Mouse (Mus musculus) inflammation-experienced regulatory T-cells, adult 6 months (primary cell): ENCODE results near the gene Trpc4ap. TPM values are rescaled to one million over a fixed set of nuclear protein-coding genes. Genes with fewer than 3 reads are reported as not detected.
"Not testable (repeated sequence)": the region's sequence is repeated elsewhere in the genome, so short reads cannot be mapped to it uniquely, and the experiment has no call there.

Experiments used
- ATAC-seq: one replicate; pipeline ENCODE4 v1.8.0; 2017
- polyA plus RNA-seq, 3 experiments: library from polyadenylated mRNA; unstranded; fragments of 100-300 nt; shearing (Covaris generic); gene quantifications; one replicate each; pipeline ENCODE4 v1.2.1; 2017

The Trpc4ap gene
- polyA plus RNA-seq, 3 experiments from 2014 or later = 38.5 to 56.7 (median 43.8) TPM

GRCm38 (mm10) chr2:155610978-155611377 lies 81.2 kb downstream of the Trpc4ap start, which contains the start of gene Myh7b:
Myh7b (plus strand) TSS chr2:155611212.
- no peak for ATAC-seq

DNA sequence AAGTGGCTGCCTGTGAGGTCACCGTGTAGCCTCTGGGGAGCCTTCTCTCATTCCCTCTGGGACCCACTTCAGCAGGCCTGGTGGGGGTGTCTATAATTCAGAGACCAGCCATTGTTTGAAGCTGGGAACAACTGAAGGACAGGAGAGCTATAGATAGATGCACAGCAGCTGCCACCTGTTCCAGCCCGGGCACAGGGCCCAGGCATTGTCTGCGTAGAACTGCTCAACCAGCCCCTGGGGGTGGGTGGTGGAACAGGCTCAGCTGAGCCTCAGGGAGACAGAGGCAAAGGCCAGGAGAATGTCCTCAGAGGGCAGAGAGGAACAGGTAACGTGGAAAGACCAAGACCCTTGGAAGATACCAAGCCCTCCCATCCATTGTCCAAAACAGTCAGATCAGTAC lies 85.8 kb downstream of the Trpc4ap start:
- ATAC-seq = no peak

DNA sequence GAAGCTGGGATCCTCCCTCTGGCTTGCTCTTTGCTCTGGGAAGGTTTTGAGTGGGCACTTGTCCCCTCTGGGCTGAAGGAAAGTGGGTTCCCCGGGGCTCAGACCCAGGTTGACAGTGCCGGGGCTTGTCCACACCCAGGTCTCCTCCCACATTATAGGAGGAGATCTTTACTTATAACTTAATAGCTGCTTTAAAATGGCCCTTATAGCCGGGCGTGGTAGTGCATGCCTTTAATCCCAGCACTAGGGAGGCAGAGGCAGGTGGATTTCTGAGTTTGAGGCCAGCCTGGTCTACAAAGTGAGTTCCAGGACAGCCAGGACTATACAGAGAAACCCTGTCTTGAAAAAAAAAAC lies 87.0 kb downstream of the Trpc4ap start:
- not testable (repeated sequence) for ATAC-seq

GRCm38 (mm10) chr2:155604560-155605235 lies 87.5 kb downstream of the Trpc4ap start:
- ATAC-seq = no peak

GRCm38 (mm10) chr2:155603707-155604106 lies 88.5 kb downstream of the Trpc4ap start:
- ATAC-seq = no peak

GRCm38 (mm10) chr2:155595516-155595915 lies 96.7 kb downstream of the Trpc4ap start:
- ATAC-seq = no peak

DNA sequence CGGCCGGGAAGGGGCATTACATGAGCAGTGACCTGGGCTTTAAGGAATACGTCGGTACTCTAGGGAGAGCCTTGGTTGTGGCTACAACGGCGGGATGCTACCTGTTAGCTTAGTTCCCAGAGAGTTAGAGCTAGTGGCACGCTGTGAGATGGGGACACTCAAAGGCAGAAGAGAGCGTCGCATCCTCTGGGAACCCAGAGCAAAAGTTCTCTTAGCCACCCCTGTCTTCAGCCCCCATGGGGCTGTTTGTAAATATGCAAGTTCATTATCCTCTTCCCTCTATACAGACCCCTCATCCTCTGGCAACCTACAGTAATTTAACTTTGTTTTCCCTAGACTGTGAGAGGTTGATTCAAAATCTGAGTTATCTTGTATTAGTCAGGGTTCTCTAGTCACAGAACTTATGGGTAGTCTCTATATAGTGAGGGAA lies 99.3 kb downstream of the Trpc4ap start:
- ATAC-seq = peak; percentile 64

GRCm38 (mm10) chr2:155592137-155592853 lies 99.9 kb downstream of the Trpc4ap start, which contains the start of gene Gss:
Gss (minus strand) TSS chr2:155592810.
- ATAC-seq = peak; percentile 79

DNA sequence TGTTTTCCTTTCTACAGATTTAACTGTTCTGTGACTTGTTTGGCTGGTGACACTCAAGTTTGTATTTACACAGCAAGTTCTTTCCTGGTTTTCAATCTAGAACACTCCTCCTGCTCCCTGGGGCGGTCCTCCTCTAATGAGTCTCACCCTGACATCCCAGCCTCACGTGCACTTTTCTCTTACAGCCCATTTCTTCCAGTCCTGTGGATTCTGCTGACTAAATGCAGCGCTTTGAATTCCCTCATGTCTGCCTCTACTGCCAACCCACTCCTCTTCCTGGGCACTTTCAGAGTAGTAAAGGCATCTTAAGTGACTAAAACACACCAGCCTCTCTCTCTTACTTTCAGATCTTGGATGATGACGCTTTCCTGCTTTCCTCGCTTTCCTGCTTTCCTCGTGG lies 100.5 kb downstream of the Trpc4ap start:
- peak; percentile 28 for ATAC-seq

- no peak for ATAC-seq
These were observed 101.3 kb downstream of the Trpc4ap start for GRCm38 (mm10) chr2:155590876-155591275.

DNA sequence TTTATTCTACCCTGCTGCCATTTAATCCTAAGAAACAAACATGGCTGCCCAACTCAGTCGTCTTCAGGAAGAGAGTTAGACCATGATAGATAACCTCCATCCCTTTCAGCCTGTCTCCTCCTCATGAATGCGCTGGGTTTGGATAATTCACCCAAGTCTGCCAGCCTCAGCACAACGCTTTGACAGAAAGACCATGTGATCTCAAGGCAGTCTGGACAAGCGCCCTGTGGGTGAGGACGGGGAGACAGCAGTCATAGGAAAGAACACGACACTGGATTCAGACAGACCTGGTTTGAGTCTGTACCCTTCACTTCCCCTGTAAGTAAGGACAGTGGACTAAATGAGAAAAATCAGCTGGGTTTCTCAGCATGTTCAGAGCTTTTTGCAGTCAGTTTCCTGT lies 102.7 kb downstream of the Trpc4ap start:
- no peak for ATAC-seq

- no peak for ATAC-seq
These were observed 104.0 kb downstream of the Trpc4ap start for GRCm38 (mm10) chr2:155588136-155588535.

DNA sequence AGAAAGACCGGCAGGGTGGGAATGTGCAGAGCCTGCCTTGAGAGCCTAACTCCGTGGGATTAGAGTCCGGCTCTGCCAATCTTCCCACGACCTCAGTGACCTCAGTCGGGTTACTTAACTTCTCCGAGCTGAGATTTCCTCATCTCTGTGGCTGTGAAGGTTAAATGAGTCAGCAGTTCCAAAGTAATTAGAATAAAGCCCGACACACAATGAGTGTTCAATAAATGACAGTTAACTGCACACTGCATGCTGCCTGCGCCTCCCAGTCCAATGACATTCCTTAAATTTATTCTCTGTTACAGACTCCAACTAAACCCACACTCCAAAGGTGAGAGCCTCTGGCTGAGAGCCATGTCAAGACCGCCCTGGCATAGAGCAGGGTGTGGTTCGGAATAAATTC lies 106.7 kb downstream of the Trpc4ap start:
- ATAC-seq = no peak

DNA sequence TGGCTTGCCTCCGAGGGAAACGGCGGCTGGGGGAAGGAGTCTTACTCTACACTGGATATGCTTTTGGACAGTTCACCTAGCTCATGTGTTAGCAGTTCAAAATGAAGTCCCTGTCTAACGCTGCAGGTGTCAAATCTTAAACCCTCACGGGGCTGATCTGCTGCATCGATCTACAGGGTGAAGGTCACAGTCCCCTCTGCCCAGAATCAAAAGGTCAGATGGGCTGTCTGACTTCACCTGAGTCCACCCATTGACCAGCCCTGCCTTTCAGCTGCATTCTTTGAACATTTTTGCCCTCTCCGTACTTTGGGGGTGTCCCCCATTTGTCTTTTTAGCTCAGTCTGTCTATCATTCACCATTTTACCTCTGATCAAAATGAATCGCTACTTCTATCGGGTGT lies 107.1 kb downstream of the Trpc4ap start:
- no peak for ATAC-seq

Other genes starting within 250 kb of the Trpc4ap start
- 10 to 100 TPM in 2 of 3 experiments, 1 to 10 TPM in 1; 8.9 to 14.5 (median 11.5) TPM for gene Ncoa6, start 218.5 kb downstream of the Trpc4ap start, polyA plus RNA-seq
- gene Acss2, start 174.4 kb downstream of the Trpc4ap start, polyA plus RNA-seq = 10 to 100 TPM in 2 of 3 experiments, 1 to 10 TPM in 1; 6.9 to 17.6 (median 15.9) TPM
- gene Ggt7, start 174.1 kb downstream of the Trpc4ap start, polyA plus RNA-seq = 10 to 100 TPM in 2 of 3 experiments, 1 to 10 TPM in 1; 8.4 to 21.5 (median 17.2) TPM
- gene Gss, start 99.6 kb downstream of the Trpc4ap start, polyA plus RNA-seq = 10 to 100 TPM; 13.4 to 17.2 (median 15.1) TPM
- under 1 TPM in 1 of 3 experiments, not detected in 2; 0.12 TPM for gene Myh7b, start 81.2 kb downstream of the Trpc4ap start, polyA plus RNA-seq
- 10 to 100 TPM; 38.5 to 41.2 (median 39.8) TPM for gene Edem2, start 37.1 kb upstream of the Trpc4ap start, polyA plus RNA-seq
- gene Gm17581, start 43.5 kb upstream of the Trpc4ap start, polyA plus RNA-seq = not detected
- under 1 TPM in 1 of 3 experiments, not detected in 2; 0.23 TPM for gene Procr, start 58.7 kb upstream of the Trpc4ap start, polyA plus RNA-seq
- gene Mmp24, start 83.0 kb upstream of the Trpc4ap start, polyA plus RNA-seq = not detected
- gene BC029722, start 127.0 kb upstream of the Trpc4ap start, polyA plus RNA-seq = 10 to 100 TPM; 12.6 to 16.8 (median 15.9) TPM
- 10 to 100 TPM; 65.0 to 78.8 (median 71.9) TPM for gene Eif6, start 134.5 kb upstream of the Trpc4ap start, polyA plus RNA-seq
- not detected for gene Fam83c, start 142.5 kb upstream of the Trpc4ap start, polyA plus RNA-seq
- gene Uqcc1, start 237.9 kb upstream of the Trpc4ap start, polyA plus RNA-seq = 10 to 100 TPM; 34.5 to 47.4 (median 36.3) TPM
- gene Gm15557, start 248.3 kb upstream of the Trpc4ap start, polyA plus RNA-seq = not detected